Mouse (Mus musculus) limb, embryonic 11.5 days (tissue): ENCODE results near the gene Med13l. TPM values are rescaled to one million over a fixed set of nuclear protein-coding genes. Genes with fewer than 3 reads are reported as not detected.

ENCODE experiments used
- ATAC-seq: fragments of 200-750 bp; cut with Nextera tagmentation; 2 replicates; pipeline ENCODE4 v1.8.0; 2017; ENCODE audit warnings: low read depth; ENCODE audit not compliant: insufficient number of reproducible peaks, low FRiP score, low TSS enrichment
- DNase-seq: peaks from one replicate; pipeline ENCODE4 v3.0.0-alpha.2; 2015; ENCODE audit warnings: low spot score
- H3K27ac ChIP-seq: fragments of 300-500 bp; sonication (generic); replicated peaks from 2 replicates; pipeline ENCODE4 v1.5.1; 2014; ENCODE audit warnings: low read depth, mild to moderate bottlenecking, low read length
- H3K27me3 ChIP-seq: fragments of 300-500 bp; sonication (generic); 2 replicates; pipeline ENCODE4 v1.6.1; 2014; ENCODE audit warnings: mild to moderate bottlenecking, low read length, mixed read lengths; ENCODE audit not compliant: control insufficient read depth, insufficient read depth
- H3K36me3 ChIP-seq: fragments of 300-500 bp; sonication (generic); 2 replicates; pipeline ENCODE4 v1.6.1; 2014; ENCODE audit warnings: mild to moderate bottlenecking, low read length, moderate library complexity, mixed read lengths; ENCODE audit not compliant: control insufficient read depth, insufficient read depth
- H3K4me1 ChIP-seq: fragments of 300-500 bp; sonication (generic); 2 replicates; pipeline ENCODE4 v1.6.1; 2014; ENCODE audit warnings: low read length, mixed read lengths; ENCODE audit not compliant: control insufficient read depth, insufficient read depth
- H3K4me2 ChIP-seq: fragments of 300-500 bp; sonication (generic); 2 replicates; pipeline ENCODE4 v1.6.1; 2014; ENCODE audit warnings: low read depth, mild to moderate bottlenecking, moderate library complexity; ENCODE audit not compliant: severe bottlenecking
- H3K4me3 ChIP-seq: fragments of 300-500 bp; sonication (generic); 2 replicates; pipeline ENCODE4 v1.5.1; 2014; ENCODE audit warnings: low read depth, low read length
- H3K9ac ChIP-seq: fragments of 300-500 bp; sonication (generic); 2 replicates; pipeline ENCODE4 v1.6.1; 2014; ENCODE audit warnings: mild to moderate bottlenecking, low read length
- H3K9me3 ChIP-seq: fragments of 300-500 bp; sonication (generic); 2 replicates; pipeline ENCODE4 v1.6.1; 2016; ENCODE audit warnings: low read length; ENCODE audit not compliant: control insufficient read depth
- WGBS: fragments of 180-500 bp; shearing (Covaris S2); extraction: QIAGEN DNeasy Blood & Tissue Kit; methylation state at CpG from one replicate; pipeline ENCODE4 v1.1.7; 2014; 5-methylcytosine and 5-hydroxymethylcytosine counted together
- polyA plus RNA-seq: library from polyadenylated mRNA; unstranded; fragments of >200 nt; fragmentation: Nextera tagmentation; extraction: Ambion mirVana; gene quantifications from 2 replicates; pipeline ENCODE4 v1.2.1, GENCODE M21; 2014

Gene Med13l
- polyA plus RNA-seq, 1 experiment from 2014 or later, result 15.1 TPM

GRCm38 (mm10) chr5:118559584-118560384 lies 695 bp upstream of the Med13l start:
- ATAC-seq, result peak; percentile 80

DNA sequence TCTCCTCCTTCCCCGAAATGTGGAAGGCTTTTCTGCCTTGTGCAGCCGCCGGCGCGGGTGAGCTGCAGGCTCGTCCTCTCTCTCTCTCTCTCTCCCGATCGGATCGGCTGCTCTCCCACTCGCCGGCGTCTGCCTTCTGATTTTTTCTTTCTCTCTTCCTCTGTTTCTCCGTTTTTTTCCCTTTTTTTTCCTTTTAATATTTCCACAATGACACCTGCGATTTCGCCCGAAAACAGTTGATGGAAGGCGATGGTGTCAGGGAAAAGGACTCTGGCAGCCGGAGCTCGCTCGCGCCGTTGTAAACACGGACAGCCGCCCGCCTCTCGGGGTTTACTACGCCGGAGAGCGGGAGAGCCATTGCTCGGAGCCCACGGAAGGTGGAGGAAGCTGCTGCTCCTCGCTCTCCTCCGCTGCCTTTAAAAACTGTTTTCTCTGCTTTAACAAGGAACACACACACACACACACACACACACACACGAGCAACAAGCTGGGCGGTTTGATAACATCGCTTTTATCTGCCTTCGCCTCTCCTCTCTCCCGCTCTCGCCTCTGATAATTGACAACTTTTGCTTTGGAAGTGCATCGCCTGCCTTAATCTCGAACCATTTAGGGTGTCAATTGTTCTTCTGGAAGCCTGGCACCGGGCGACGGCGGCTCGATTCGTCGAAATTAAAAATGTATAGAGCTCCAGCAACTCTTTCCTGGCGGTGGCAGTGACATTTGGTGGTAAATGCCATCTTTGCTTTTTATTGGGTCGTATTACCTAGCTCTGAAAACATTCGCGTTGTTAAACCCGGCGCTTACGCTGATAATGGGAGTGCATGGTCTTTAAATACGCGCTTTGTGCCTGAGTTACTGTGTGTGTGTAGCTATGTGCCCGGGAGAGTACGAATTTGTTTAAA lies 858 bp downstream of the Med13l start:
- Histone ChIP-seq H3K9me3 (no peaks in the 10 kb centered on the region), H3K27me3 (no peaks in the 10 kb centered on the region), H3K27ac (peak overlapping the region; percentile 90), H3K4me3 (peak overlapping the region; percentile 79), H3K4me1 (peaks cover 22% of the 10 kb centered on the region), H3K9ac (peak overlapping the region; percentile 94), H3K4me2 (peak overlapping the region; percentile 80), H3K36me3 (no peaks in the 10 kb centered on the region)
- DNase-seq (peak; percentile 66), ATAC-seq (no peak)
- under 1% methylated on average over 59 of the region's 59 CpGs for WGBS

More at GRCm38 (mm10) chr5:118559584-118560384, 695 bp upstream of the Med13l start:
- no peaks in the 10 kb centered on the region for H3K36me3 ChIP-seq
- no peaks in the 10 kb centered on the region for H3K27me3 ChIP-seq
- WGBS, result under 1% methylated on average over 59 of the region's 101 CpGs
- peak; percentile 86 for DNase-seq
- peak overlapping the region; percentile 90 for H3K27ac ChIP-seq
- H3K4me1 ChIP-seq, result peaks cover 14% of the 10 kb centered on the region
- no peaks in the 10 kb centered on the region for H3K9me3 ChIP-seq
- H3K9ac ChIP-seq, result peak overlapping the region; percentile 94
- H3K4me2 ChIP-seq, result peak overlapping the region; percentile 80
- H3K4me3 ChIP-seq, result peak overlapping the region; percentile 79

DNA sequence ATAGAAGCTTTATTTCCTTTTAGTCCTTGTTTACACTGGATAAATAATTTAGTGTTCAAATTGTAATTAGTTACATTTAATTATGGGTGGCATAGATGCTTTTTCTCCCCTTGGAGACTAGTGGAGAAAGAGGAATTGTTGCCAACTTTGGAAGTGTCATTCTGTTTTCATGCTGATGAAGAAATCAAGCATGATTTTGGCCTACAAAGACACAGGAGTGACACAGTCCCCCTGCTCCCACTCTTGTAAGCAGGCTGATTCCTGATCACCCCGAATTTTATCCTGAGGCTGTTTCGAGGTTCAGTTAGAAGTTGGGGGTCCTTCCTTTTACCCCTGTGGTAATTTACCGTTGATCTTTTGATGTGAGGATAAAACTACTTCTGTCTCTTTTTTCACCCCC lies 1.7 kb downstream of the Med13l start:
- Histone ChIP-seq H3K36me3 (no peaks in the 10 kb centered on the region), H3K27ac (no peak overlapping the region), H3K4me1 (peaks cover 24% of the 10 kb centered on the region), H3K9ac (no peak overlapping the region), H3K4me2 (peak overlapping the region; percentile 80), H3K9me3 (no peaks in the 10 kb centered on the region), H3K27me3 (no peaks in the 10 kb centered on the region), H3K4me3 (peak overlapping the region; percentile 79)
- DNase-seq, result no peak
- 48% methylated on average over 3 of the region's 3 CpGs for WGBS
- ATAC-seq, result no peak

DNA sequence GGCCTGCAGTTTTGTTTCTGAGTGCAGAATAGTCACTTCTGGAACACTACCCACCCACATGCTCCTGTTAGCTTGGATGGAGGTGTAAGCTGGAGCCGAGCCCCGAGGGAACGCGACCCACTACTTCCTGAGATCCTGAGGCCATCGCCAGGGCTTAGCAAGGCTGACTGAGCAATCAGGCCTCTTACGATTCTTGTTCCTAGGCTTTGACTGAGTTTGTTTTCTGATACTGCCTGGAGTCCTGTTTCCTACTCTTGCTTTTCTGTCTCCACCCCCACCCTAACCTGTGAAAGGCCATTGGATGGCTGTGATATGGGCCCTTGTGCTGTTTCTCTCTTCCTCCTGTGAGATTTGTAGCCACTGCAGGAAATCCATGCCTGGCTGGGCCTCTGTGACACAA lies 3.1 kb downstream of the Med13l start:
- H3K4me3 ChIP-seq, result no peak overlapping the region
- DNase-seq (no peak), ATAC-seq (no peak)
- no peaks in the 10 kb centered on the region for H3K36me3 ChIP-seq
- H3K27ac ChIP-seq, result no peak overlapping the region
- H3K4me2 ChIP-seq, result no peak overlapping the region
- WGBS, result 32% methylated on average over 6 of the region's 6 CpGs
- no peaks in the 10 kb centered on the region for H3K27me3 ChIP-seq
- peaks cover 36% of the 10 kb centered on the region for H3K4me1 ChIP-seq
- no peak overlapping the region for H3K9ac ChIP-seq
- H3K9me3 ChIP-seq, result no peaks in the 10 kb centered on the region

- Histone ChIP-seq H3K4me2 (no peak overlapping the region), H3K4me3 (no peak overlapping the region), H3K4me1 (peaks cover 50% of the 10 kb centered on the region), H3K27ac (no peak overlapping the region), H3K9me3 (no peaks in the 10 kb centered on the region), H3K27me3 (no peaks in the 10 kb centered on the region), H3K9ac (no peak overlapping the region), H3K36me3 (no peaks in the 10 kb centered on the region)
- ATAC-seq (no peak), DNase-seq (no peak)
- WGBS, result 28% methylated on average over 7 of the region's 7 CpGs
These were observed 6.9 kb downstream of the Med13l start for GRCm38 (mm10) chr5:118567395-118567794.

- ATAC-seq (no peak), DNase-seq (no peak)
- Histone ChIP-seq H3K4me1 (peaks cover 52% of the 10 kb centered on the region), H3K4me3 (no peak overlapping the region), H3K27me3 (no peaks in the 10 kb centered on the region), H3K9ac (no peak overlapping the region), H3K9me3 (no peaks in the 10 kb centered on the region), H3K27ac (no peak overlapping the region), H3K4me2 (no peak overlapping the region), H3K36me3 (no peaks in the 10 kb centered on the region)
- 23% methylated on average over 3 of the region's 3 CpGs for WGBS
These were observed 8.5 kb downstream of the Med13l start for GRCm38 (mm10) chr5:118569017-118569416.

DNA sequence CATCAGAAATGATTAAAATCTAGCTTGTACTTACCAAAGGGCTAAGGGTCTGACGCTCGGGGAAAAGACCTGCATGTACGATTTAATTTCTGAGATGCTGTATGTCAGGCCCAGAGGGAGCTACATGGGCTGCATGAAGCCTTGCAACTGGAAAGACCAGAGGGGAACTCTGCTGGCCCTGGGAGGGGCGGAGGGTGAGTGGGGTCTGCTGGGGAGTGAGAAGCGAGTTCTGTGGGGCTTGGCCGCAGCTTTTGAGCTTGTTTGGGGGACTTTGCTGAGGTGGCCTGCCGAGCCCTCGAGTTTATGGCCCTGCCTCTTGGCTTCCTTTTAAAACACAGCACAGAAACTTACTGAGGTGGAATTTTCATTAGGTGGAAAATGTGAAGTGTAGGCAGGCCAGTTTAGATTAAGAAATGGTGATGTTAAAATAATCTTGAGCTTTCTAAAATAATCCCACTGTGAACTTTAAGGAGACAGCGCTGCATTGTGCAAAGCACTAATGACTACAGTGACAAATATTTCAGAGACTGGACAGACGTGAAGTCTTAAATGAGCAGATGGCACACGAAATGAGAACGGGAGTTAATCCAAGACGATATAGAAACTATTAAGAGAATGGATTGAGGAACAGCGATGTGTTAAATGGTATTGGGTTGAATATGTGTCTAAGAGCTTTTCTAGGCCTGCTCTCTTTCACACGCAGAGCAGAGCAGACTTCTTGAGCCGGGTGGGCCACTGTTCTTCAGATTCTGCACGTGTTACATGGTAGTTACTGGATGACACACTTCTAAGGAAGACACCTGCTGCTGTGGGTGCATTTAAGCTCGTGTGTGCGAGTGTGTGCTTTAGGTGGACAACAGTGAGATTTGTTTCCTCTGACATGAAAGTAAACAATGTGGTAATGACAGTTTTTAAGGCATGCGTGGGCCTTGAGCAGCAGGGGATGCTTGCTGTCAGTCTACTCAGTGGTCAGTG lies 9.4 kb downstream of the Med13l start:
- Histone ChIP-seq H3K4me1 (peaks cover 58% of the 10 kb centered on the region), H3K9me3 (no peaks in the 10 kb centered on the region), H3K27me3 (no peaks in the 10 kb centered on the region), H3K9ac (no peak overlapping the region), H3K4me3 (no peak overlapping the region), H3K27ac (no peak overlapping the region), H3K4me2 (no peak overlapping the region), H3K36me3 (no peaks in the 10 kb centered on the region)
- ATAC-seq, result no peak
- DNase-seq, result no peak
- WGBS, result 56% methylated on average over 20 of the region's 20 CpGs

DNA sequence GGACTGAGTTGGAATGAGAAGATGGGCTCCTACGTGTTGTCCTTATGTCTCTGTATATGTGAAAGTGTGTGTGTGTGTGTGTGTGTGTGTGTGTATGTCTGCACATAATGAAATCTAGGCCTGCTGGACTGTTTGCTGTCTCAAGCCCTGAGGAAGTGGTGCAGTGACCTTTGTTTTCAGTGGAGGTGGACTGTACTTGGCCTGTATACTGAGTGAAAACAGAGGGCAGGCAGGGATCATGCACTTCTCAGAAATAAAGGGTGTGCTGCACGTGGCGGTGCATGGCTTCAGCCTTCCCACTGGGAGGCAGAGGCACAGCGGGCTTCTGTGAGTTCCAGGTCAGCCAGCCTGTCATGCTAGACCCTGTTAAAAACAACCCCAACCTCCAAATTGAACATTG lies 11.0 kb downstream of the Med13l start:
- no peak overlapping the region for H3K9ac ChIP-seq
- H3K9me3 ChIP-seq, result no peaks in the 10 kb centered on the region
- DNase-seq (no peak), ATAC-seq (no peak)
- no peak overlapping the region for H3K4me3 ChIP-seq
- no peak overlapping the region for H3K4me2 ChIP-seq
- WGBS, result 56% methylated on average over 4 of the region's 4 CpGs
- H3K27me3 ChIP-seq, result no peaks in the 10 kb centered on the region
- no peaks in the 10 kb centered on the region for H3K36me3 ChIP-seq
- no peak overlapping the region for H3K27ac ChIP-seq
- peaks cover 54% of the 10 kb centered on the region for H3K4me1 ChIP-seq
